Mouse (Mus musculus) MEL (cell line): ENCODE data around the gene Mst1. TPM values are rescaled to one million over a fixed set of nuclear protein-coding genes. Genes with fewer than 3 reads are reported as not detected.

Experiments used
- DNase-seq: peaks from one replicate; pipeline ENCODE4 v3.0.0; 2011; ENCODE audit warnings: low read depth, low spot score
- H3K27ac ChIP-seq: 2 replicates; pipeline ENCODE4 v1.5.1; 2012; ENCODE audit warnings: low read depth, mild to moderate bottlenecking, control low read depth, low read length, moderate library complexity; ENCODE audit not compliant: control insufficient read depth
- H3K27me3 ChIP-seq, 2 experiments: fragments of 150-350 bp in 1 of 2; sonication (generic) in 1 of 2; 2 replicates each; pipeline ENCODE4 v1.6.1; 2012; ENCODE audit warnings: low read length in 2 of 2, mild to moderate bottlenecking in 2 of 2, improper control_type of control experiment in 1 of 2, moderate library complexity in 1 of 2; ENCODE audit not compliant: insufficient read depth in 2 of 2, control insufficient read depth in 1 of 2
- H3K36me3 ChIP-seq, 2 experiments: 2 replicates each; pipeline ENCODE4 v1.6.1; 2012 to 2014; ENCODE audit warnings: low read length in 2 of 2, improper control_type of control experiment in 1 of 2, inconsistent platforms in 1 of 2, mild to moderate bottlenecking in 1 of 2; ENCODE audit not compliant: insufficient read depth in 2 of 2, control insufficient read depth in 1 of 2
- H3K4me1 ChIP-seq, 2 experiments: fragments of 150-350 bp in 1 of 2; sonication (generic) in 1 of 2; 2 replicates each; pipeline ENCODE4 v1.6.1; 2012; ENCODE audit warnings: low read length in 2 of 2, improper control_type of control experiment in 1 of 2, mild to moderate bottlenecking in 1 of 2; ENCODE audit not compliant: insufficient read depth in 2 of 2, control insufficient read depth in 1 of 2
- H3K4me3 ChIP-seq, 2 experiments: fragments of 150-350 bp in 1 of 2; sonication (generic) in 1 of 2; 2 replicates each; pipeline ENCODE4 v1.5.1; 2012; ENCODE audit warnings: low read depth in 2 of 2, low read length in 2 of 2, mild to moderate bottlenecking in 2 of 2, moderate library complexity in 2 of 2, control low read depth in 1 of 2, improper control_type of control experiment in 1 of 2; ENCODE audit not compliant: control insufficient read depth in 1 of 2, insufficient read depth in 1 of 2
- H3K79me2 ChIP-seq: 2 replicates; pipeline ENCODE4 v1.6.1; 2012; ENCODE audit warnings: mild to moderate bottlenecking, low read length, moderate library complexity; ENCODE audit not compliant: control insufficient read depth, poor library complexity, insufficient read depth
- H3K9ac ChIP-seq: 2 replicates; pipeline ENCODE4 v1.6.1; 2012; ENCODE audit warnings: low read depth, mild to moderate bottlenecking, control low read depth, low read length, moderate library complexity; ENCODE audit not compliant: control insufficient read depth, poor library complexity, severe bottlenecking
- H3K9me3 ChIP-seq: fragments of 150-350 bp; sonication (generic); replicated peaks from 2 replicates; pipeline ENCODE4 v1.6.1; 2012; ENCODE audit warnings: mild to moderate bottlenecking, low read length, improper control_type of control experiment, moderate library complexity; ENCODE audit not compliant: insufficient read depth
- BHLHE40 ChIP-seq: IDR thresholded peaks from 2 replicates; pipeline ENCODE4 v1.6.1; 2012; ENCODE audit warnings: low read depth, mild to moderate bottlenecking, inconsistent platforms, low read length, improper control_type of control experiment, borderline replicate concordance
- CHD1 ChIP-seq: IDR thresholded peaks from 2 replicates; pipeline ENCODE4 v1.6.1; 2012; ENCODE audit warnings: low read depth, mild to moderate bottlenecking, inconsistent platforms, low read length, improper control_type of control experiment
- E2F4 ChIP-seq: IDR thresholded peaks from 2 replicates; pipeline ENCODE4 v1.6.1; 2011; ENCODE audit warnings: low read depth, low read length, improper control_type of control experiment, borderline replicate concordance
- ELF1 ChIP-seq: IDR thresholded peaks from 2 replicates; pipeline ENCODE4 v1.6.1; 2014; ENCODE audit warnings: low read depth, mild to moderate bottlenecking, inconsistent platforms, low read length, improper control_type of control experiment, moderate library complexity
- EP300 ChIP-seq, 2 experiments: IDR thresholded peaks; 2 replicates each; pipeline ENCODE4 v1.6.1; 2011; ENCODE audit warnings: improper control_type of control experiment in 2 of 2, low read length in 2 of 2, low read depth in 1 of 2, mild to moderate bottlenecking in 1 of 2
- GATA1 ChIP-seq: IDR thresholded peaks from 2 replicates; pipeline ENCODE4 v1.6.1; 2011; ENCODE audit warnings: low read depth, low read length, improper control_type of control experiment
- HCFC1 ChIP-seq: IDR thresholded peaks from 2 replicates; pipeline ENCODE4 v1.6.1; 2012; ENCODE audit warnings: low read depth, mild to moderate bottlenecking, inconsistent platforms, low read length, improper control_type of control experiment, moderate library complexity
- JUND ChIP-seq: IDR thresholded peaks from 2 replicates; pipeline ENCODE4 v1.6.1; 2011; ENCODE audit warnings: low read depth, mild to moderate bottlenecking, improper control_type of control experiment, low read length
- MAFK ChIP-seq: IDR thresholded peaks from 2 replicates; pipeline ENCODE4 v1.6.1; 2011; ENCODE audit warnings: low read depth, mild to moderate bottlenecking, low read length, improper control_type of control experiment, borderline replicate concordance
- MYC ChIP-seq: IDR thresholded peaks from 2 replicates; pipeline ENCODE4 v1.6.1; 2011; ENCODE audit warnings: low read depth, mild to moderate bottlenecking, low read length, improper control_type of control experiment, moderate library complexity
- NELFE ChIP-seq: IDR thresholded peaks from 2 replicates; pipeline ENCODE4 v1.6.1; 2011; ENCODE audit warnings: low read depth, low read length, improper control_type of control experiment
- POLR2AphosphoS2 ChIP-seq: IDR thresholded peaks from 2 replicates; pipeline ENCODE4 v1.6.1; 2011; ENCODE audit warnings: low read length, improper control_type of control experiment
- RAD21 ChIP-seq: IDR thresholded peaks from 2 replicates; pipeline ENCODE4 v1.6.1; 2011; ENCODE audit warnings: mild to moderate bottlenecking, low read depth, low read length, improper control_type of control experiment
- SIN3A ChIP-seq: IDR thresholded peaks from 2 replicates; pipeline ENCODE4 v1.6.1; 2012; ENCODE audit warnings: low read length, improper control_type of control experiment, inconsistent platforms
- SMC3 ChIP-seq: IDR thresholded peaks from 2 replicates; pipeline ENCODE4 v1.6.1; 2011; ENCODE audit warnings: low read depth, low read length, improper control_type of control experiment
- TAL1 ChIP-seq: IDR thresholded peaks from 2 replicates; pipeline ENCODE4 v1.6.1; 2012; ENCODE audit warnings: mild to moderate bottlenecking, inconsistent platforms, low read length, moderate library complexity, mixed read lengths
- TCF12 ChIP-seq: IDR thresholded peaks from 2 replicates; pipeline ENCODE4 v1.6.1; 2014; ENCODE audit warnings: low read depth, mild to moderate bottlenecking, inconsistent platforms, low read length, improper control_type of control experiment, moderate library complexity
- USF1 ChIP-seq: IDR thresholded peaks from 2 replicates; pipeline ENCODE4 v1.6.1; 2014; ENCODE audit warnings: low read depth, mild to moderate bottlenecking, inconsistent platforms, low read length, improper control_type of control experiment, moderate library complexity
- USF2 ChIP-seq, 2 experiments: IDR thresholded peaks; 2 replicates each; pipeline ENCODE4 v1.6.1; 2011 to 2012; ENCODE audit warnings: improper control_type of control experiment in 2 of 2, low read length in 2 of 2, borderline replicate concordance in 1 of 2, inconsistent platforms in 1 of 2, low read depth in 1 of 2, mild to moderate bottlenecking in 1 of 2; ENCODE audit not compliant: insufficient read depth in 1 of 2
- ZC3H11A ChIP-seq: IDR thresholded peaks from 2 replicates; pipeline ENCODE4 v1.6.1; 2012; ENCODE audit warnings: low read depth, mild to moderate bottlenecking, inconsistent platforms, low read length, improper control_type of control experiment
- ZKSCAN1 ChIP-seq: IDR thresholded peaks from 2 replicates; pipeline ENCODE4 v1.6.1; 2012; ENCODE audit warnings: low read depth, mild to moderate bottlenecking, inconsistent platforms, low read length, improper control_type of control experiment, moderate library complexity
- polyA plus RNA-seq, 2 experiments: library from polyadenylated mRNA; stranded (reverse) in 1 of 2; unstranded in 1 of 2; fragments of >175 nt in 1 of 2; fragments of >200 nt in 1 of 2; gene quantifications; 2 replicates each; pipeline versions ENCODE4 v1.2.1 to v1.2.4; 2012; ENCODE audit warnings: low replicate concordance in 2 of 2, low read depth in 1 of 2; ENCODE audit not compliant: insufficient read length in 2 of 2, insufficient read depth in 1 of 2, missing spikeins in 1 of 2
- total RNA-seq: library from RNA; depleted of rRNA; stranded (reverse); fragments of 300-350 nt; gene quantifications from 2 replicates; pipeline ENCODE4 v1.2.3, GENCODE M21; 2012

Gene Mst1
- total and polyA plus RNA-seq, 3 experiments: 1.6 to 10.0 TPM; not detected in 1

DNA sequence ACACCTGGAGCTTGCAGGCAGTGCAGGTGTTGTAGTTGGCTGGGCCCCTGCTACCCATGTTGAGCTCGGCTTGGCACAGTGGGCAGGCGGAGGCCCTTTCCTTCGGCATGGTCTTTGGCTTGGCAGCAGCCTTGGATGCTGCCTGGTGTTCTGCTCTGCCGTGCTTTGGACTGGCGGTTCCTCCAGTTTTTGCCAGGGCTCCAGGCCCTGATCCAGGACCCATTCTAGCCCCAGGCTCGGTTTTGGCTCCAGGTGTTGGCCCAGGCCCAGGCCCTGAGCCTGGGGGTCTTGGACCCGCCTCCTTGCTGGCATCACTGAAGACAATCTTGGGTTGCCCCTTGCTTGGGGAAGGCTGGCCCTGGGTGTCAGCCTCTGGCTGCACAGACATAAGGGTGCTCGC is 45.5 kb downstream of the Mst1 start:
- H3K27ac ChIP-seq: no peak overlapping the region
- H3K4me3 ChIP-seq: no peak overlapping the region
- H3K27me3 ChIP-seq: no peaks in the 10 kb centered on the region

DNA sequence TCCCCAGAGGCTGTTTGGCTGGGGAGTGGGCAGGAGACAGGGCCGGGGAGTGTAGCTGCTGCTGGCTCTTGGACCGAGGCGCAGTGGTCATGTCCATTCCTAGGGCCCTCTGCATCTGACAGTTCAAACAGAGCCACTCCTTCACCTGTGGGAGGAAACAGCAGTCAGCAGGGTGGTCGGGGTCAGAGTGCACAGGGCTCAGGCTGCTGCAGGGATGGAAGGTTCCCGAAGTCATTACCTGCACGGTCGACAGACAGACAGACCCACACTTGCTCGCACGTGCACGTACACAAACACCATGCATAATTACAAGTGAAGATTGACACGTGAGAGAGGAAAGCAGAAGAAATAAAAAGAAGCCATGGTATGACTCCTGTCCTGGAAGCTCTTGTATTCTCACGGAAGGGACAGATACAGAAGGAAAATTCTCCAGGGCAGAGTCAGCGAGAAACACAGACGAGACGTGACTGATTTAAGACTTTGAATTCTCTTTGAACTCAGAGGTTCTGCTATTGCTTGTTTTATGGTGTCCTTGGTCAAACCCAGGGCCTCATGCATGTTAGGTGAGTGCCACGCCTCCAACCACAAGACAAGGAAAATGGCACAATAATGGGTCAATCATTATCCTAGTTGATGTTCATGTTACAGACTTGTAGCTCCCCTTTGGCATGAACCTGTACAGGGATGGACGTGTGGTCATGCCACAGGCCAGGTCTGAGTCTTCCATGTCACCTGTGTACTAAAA is 46.4 kb downstream of the Mst1 start:
- Histone ChIP-seq H3K79me2 (no peaks in the 10 kb centered on the region), H3K9me3 (no peaks in the 10 kb centered on the region), H3K4me3 (no peak overlapping the region), H3K27ac (no peak overlapping the region), H3K36me3 (no peaks in the 10 kb centered on the region; a peak in 1 of 4 replicates), H3K4me1 (peaks cover under 1 to 9% of the 10 kb centered on the region in 2 experiments; a peak in 3 of 4 replicates), H3K27me3 (no peaks in the 10 kb centered on the region), H3K9ac (no peak overlapping the region)
- DNase-seq: no peak
- no peak for TF ChIP-seq ZKSCAN1
- no peak for TF ChIP-seq ELF1
- TF ChIP-seq ZC3H11A: no peak
- no peak for TF ChIP-seq E2F4
- TF ChIP-seq NELFE: no peak
- TF ChIP-seq HCFC1: no peak
- TF ChIP-seq BHLHE40: no peak
- no peak for TF ChIP-seq EP300 (IDR thresholded peaks at IDR 0.05; ENCODE audit: low read depth in 1 of 2, low read length in 2 of 2)
- TF ChIP-seq CHD1: no peak
- no peak for TF ChIP-seq TAL1
- no peak for TF ChIP-seq USF1
- TF ChIP-seq RAD21: no peak
- TF ChIP-seq JUND: no peak
- TF ChIP-seq SMC3: no peak
- no peak for TF ChIP-seq SIN3A
- TF ChIP-seq MAFK: no peak
- no peak for TF ChIP-seq USF2 (IDR thresholded peaks at IDR 0.05; ENCODE audit: borderline replicate concordance in 1 of 2, insufficient read depth in 1 of 2, low read depth in 1 of 2, low read length in 2 of 2)
- no peak for TF ChIP-seq GATA1
- TF ChIP-seq POLR2AphosphoS2: no peak
- TF ChIP-seq MYC: no peak

More for the DNA sequence above, 45.5 kb downstream of the Mst1 start:
- TF ChIP-seq TCF12: no peak
- no peak for DNase-seq
- Histone ChIP-seq H3K36me3 (peaks cover 0 to 5% of the 10 kb centered on the region in 2 experiments; a peak in 2 of 4 replicates), H3K4me1 (peaks cover 0 to 12% of the 10 kb centered on the region in 2 experiments; a peak in 2 of 4 replicates), H3K9ac (no peak overlapping the region), H3K9me3 (no peaks in the 10 kb centered on the region), H3K79me2 (no peaks in the 10 kb centered on the region)
